In the genomic region with DNA sequence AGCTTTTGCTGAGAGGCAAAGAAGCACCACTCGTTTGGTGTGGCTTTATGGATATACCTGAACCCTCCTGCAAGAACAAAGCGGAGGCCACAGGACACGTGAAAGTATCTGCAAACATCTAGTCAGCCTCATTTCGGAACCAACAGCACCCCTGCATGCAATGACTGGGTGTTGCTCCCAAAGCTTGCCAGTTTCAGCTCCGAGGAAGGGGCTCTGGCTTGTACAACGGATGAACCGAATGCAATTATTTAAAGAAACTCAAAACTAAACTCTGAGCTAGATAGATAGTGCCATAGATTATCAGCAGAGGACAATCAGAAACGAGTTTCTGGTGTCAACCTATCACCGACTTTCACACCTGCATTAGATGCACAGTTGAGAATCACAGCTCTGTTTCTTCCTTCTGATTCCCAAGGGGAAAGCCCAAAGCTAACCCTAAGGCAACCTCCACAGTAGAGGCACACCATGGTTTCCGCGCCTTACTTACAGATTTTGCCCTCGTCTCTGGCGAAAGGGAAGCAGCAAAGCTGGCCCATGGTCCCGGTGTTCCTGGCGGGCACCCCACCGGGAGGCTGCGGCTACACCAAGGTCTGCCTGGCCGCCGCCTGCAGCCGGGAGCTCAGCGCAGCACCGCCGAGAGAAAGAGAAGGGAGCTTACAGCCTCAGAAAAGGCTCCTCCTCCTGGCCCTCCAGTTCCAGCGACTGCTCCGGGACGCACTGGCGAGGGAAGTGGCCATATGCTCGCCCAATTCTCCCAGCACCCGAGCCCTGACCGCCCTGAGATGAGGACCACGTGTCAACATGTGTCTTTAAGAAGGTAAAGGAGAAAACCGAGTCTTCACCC, we compare ENCODE assay signal across 8 mouse cellular contexts.
DNase-seq lines count a peak whose midpoint lies in the region; ATAC-seq and TF ChIP-seq lines count a peak whose summit lies in the region.

No protein-coding gene starts in this region.

- H3K4me1 ChIP-seq in hindbrain, postnatal 0 days (ENCODE audit: insufficient read depth, low read length): 0 out of 2 replicates have a peak, but pooled peaks cover 11% of the 10 kb centered on the region

- H3K4me3 ChIP-seq in hindbrain, postnatal 0 days (ENCODE audit: low read length): peak overlapping the region; percentile 49
- H3K4me3 ChIP-seq in left cerebral cortex, adult 2 months: peak overlapping the region; percentile 76

- no peaks in the 10 kb centered on the region for H3K27me3 ChIP-seq in hindbrain, postnatal 0 days (ENCODE audit: insufficient read depth, low read length)

- H3K4me2 ChIP-seq in hindbrain, postnatal 0 days (ENCODE audit: low read depth, low read length): peak overlapping the region; percentile 66

- H3K9ac ChIP-seq in hindbrain, postnatal 0 days (replicated peaks; ENCODE audit: low read length): peak overlapping the region; percentile 58

- 11% methylated on average over 30 of the region's 32 CpGs for WGBS in hindbrain, postnatal 0 days

- TF ChIP-seq CTCF in hindbrain, postnatal 0 days (IDR thresholded peaks at IDR 0.05; ENCODE audit: low read depth): peak; percentile 44
- TF ChIP-seq CTCF in left cerebral cortex, adult 2 months (IDR thresholded peaks at IDR 0.05): peak; percentile 3; the same call in 1 of the 2 replicates

- no peaks in the 10 kb centered on the region for H3K9me3 ChIP-seq in hindbrain, postnatal 0 days (ENCODE audit: low read length)

- intact Hi-C loops in gastrocnemius, postnatal 36 days (cut with DNase I): no loop called here
- intact Hi-C loops in left cerebral cortex, adult 2 months (cut with DNase I): loop anchor here (2.0 kb wide), 1 partner anchor 49 kb away; no protein-coding TSS in a partner anchor

- no peaks in the 10 kb centered on the region for H3K36me3 ChIP-seq in hindbrain, postnatal 0 days (ENCODE audit: insufficient read depth, low read length)

- peak; percentile 12 to 32 for DNase-seq in adrenal gland, postnatal 4 days (ENCODE audit: low spot score in 2 of 2)
- peak; percentile 34 for DNase-seq in embryo, embryonic 11.5 days (ENCODE audit: low read depth, low spot score)
- DNase-seq in gastrocnemius, postnatal 36 days: peak; percentile 37 to 42
- DNase-seq in hindbrain, postnatal 0 days (ENCODE audit: low spot score): peak; percentile 75
- peak; percentile 65 to 74 for DNase-seq in left cerebral cortex, adult 2 months (ENCODE audit: extremely low spot score in 1 of 2, low spot score in 2 of 2)
- DNase-seq in lung, postnatal 10 days: peak; percentile 78
- DNase-seq in retina, embryonic 14.5 days (ENCODE audit: low spot score): peak; percentile 68

- peak; percentile 85 for ATAC-seq in hindbrain, postnatal 0 days
- ATAC-seq in activated CD4-positive, CD25-positive, alpha-beta regulatory T cell, adult 4 months: no peak

- peak overlapping the region; percentile 80 for H3K27ac ChIP-seq in hindbrain, postnatal 0 days
- H3K27ac ChIP-seq in left cerebral cortex, adult 2 months: peak overlapping the region; percentile 96

Comparison
In these comparisons a context has a peak if more than half of its experiments do, and no peak if none do; other contexts are left out.
1. DNase-seq: peak in every context shown above with its lines; median percentile 78 in lung, postnatal 10 days; 75 in hindbrain, postnatal 0 days; 70 in left cerebral cortex, adult 2 months; 68 in retina, embryonic 14.5 days; 40 in gastrocnemius, postnatal 36 days; 34 in embryo, embryonic 11.5 days; 22 in adrenal gland, postnatal 4 days.